ENCODE assay signal across 14 mouse cellular contexts in the genomic region with DNA sequence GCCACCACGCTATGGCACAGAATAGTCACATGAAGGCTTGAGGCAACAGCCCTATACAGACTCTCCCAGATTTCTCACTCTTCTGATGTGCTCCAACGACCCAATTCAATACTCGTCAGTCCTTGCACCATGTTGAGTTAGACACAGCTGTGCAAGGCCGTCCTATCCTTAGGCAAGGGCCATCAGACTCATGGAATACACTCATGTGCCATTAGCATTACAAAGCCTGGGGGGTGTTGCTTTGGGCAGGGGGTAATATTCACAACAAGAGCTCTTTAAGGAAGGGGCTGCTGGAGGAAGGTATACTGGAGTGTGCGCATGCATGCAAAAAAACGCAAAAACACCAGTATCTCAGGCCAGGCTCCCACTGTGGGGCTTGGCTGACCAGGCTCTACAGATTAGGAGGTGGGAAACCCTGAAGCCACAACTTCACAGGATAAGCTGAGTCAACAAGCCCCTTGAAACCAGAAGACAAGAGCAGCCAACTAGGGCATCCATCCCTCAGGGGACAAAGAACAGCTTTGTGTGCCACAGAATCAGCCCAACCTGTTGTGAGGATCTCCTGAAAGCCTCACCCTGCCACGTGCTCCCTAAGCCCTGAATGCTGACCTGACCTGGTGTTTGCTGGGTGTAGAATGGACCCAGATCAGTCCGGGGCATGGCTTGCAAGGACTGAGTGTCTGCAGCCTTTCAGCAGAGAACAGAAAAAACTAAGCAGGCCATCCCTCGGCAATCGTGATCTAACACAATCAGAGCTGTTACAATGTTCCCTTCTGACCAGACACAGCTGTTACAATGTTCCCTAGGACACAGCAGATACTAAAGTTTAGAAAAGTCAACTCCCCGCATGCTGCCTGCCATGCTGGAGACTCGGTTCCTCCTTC.
A peak's percentile ranks its signal among the peaks of the same experiment; 100 is the strongest.
DNase-seq lines count a peak whose midpoint lies in the region; ATAC-seq lines count a peak whose summit lies in the region.
"Had no signal": no experiment of that assay in that cellular context is flagged by ENCODE, and none has a peak within 500 bp of the region (broad histone marks: within the 10 kb centered on the region; RNA-seq: fewer than 3 reads in every experiment).

No protein-coding gene starts in this region.

- no peak for ATAC-seq in kidney, embryonic 14.5 days (ENCODE audit: low FRiP score, low TSS enrichment)

- peaks cover 3% of the 10 kb centered on the region; the same call in 1 of the 2 replicates for H3K4me1 ChIP-seq in kidney, embryonic 14.5 days (ENCODE audit: control insufficient read depth, insufficient read depth, low read length)

- H3K9ac ChIP-seq in kidney, embryonic 14.5 days (ENCODE audit: low read depth, low read length): no peak overlapping the region
- H3K9ac ChIP-seq: embryonic facial prominence, embryonic 15.5 days; hindbrain, embryonic 15.5 days; midbrain, embryonic 12.5 days; neural tube, embryonic 15.5 days had no signal

- 64% methylated on average over 12 of the region's 12 CpGs for WGBS in kidney, embryonic 14.5 days

- H3K27ac ChIP-seq in kidney, embryonic 14.5 days (ENCODE audit: low read depth, low read length): peak overlapping the region; percentile 19
- H3K27ac ChIP-seq: embryonic facial prominence, embryonic 15.5 days; hindbrain, embryonic 15.5 days; midbrain, embryonic 12.5 days; neural tube, embryonic 15.5 days had no signal

- peaks cover 13% of the 10 kb centered on the region; the same call in 1 of the 2 replicates for H3K36me3 ChIP-seq in kidney, embryonic 14.5 days (ENCODE audit: control insufficient read depth, insufficient read depth, low read length)
- H3K36me3 ChIP-seq: hindbrain, embryonic 15.5 days; neural tube, embryonic 15.5 days had no signal

- peak; percentile 28 for DNase-seq in embryo, embryonic 10 days (ENCODE audit: low spot score)
- DNase-seq in embryo, embryonic 11 days: no peak
- no peak for DNase-seq in kidney, adult 11 months
- peak; percentile 45 for DNase-seq in retina, postnatal 1 day
- DNase-seq in retina, embryonic 14.5 days (ENCODE audit: low spot score): no peak
- peak; percentile 65 for DNase-seq in testis, postnatal 14 days (ENCODE audit: low spot score)
- DNase-seq in neural tube, embryonic 10.5 days (ENCODE audit: extremely low spot score, low spot score): no peak
- DNase-seq: adrenal gland, postnatal 14 days; cerebellum, adult 2 months had no signal

- H3K9me3 ChIP-seq in kidney, embryonic 14.5 days (ENCODE audit: control insufficient read depth, low read length): no peaks in the 10 kb centered on the region; the same call in 1 of the 2 replicates

- H3K27me3 ChIP-seq in kidney, embryonic 14.5 days (ENCODE audit: control insufficient read depth, insufficient read depth, low read length): no peaks in the 10 kb centered on the region
- H3K27me3 ChIP-seq: embryonic facial prominence, embryonic 15.5 days; hindbrain, embryonic 15.5 days; midbrain, embryonic 12.5 days; neural tube, embryonic 15.5 days had no signal

- no peak overlapping the region for H3K4me2 ChIP-seq in kidney, embryonic 14.5 days (replicated peaks; ENCODE audit: low read depth, low read length)
- H3K4me2 ChIP-seq: embryonic facial prominence, embryonic 15.5 days; hindbrain, embryonic 15.5 days; midbrain, embryonic 12.5 days; neural tube, embryonic 15.5 days had no signal

- no peak overlapping the region for H3K4me3 ChIP-seq in kidney, embryonic 14.5 days (ENCODE audit: low read length)
- H3K4me3 ChIP-seq: embryonic facial prominence, embryonic 15.5 days; hindbrain, embryonic 15.5 days; midbrain, embryonic 12.5 days; neural tube, embryonic 15.5 days had no signal

Comparison
In these comparisons a context has a peak if more than half of its experiments do, and no peak if none do; other contexts are left out.
1. DNase-seq: peak in embryo, embryonic 10 days (single experiment), retina, postnatal 1 day (single experiment) and testis, postnatal 14 days (single experiment); none in embryo, embryonic 11 days (single experiment), kidney, adult 11 months (single experiment), retina, embryonic 14.5 days (single experiment) and neural tube, embryonic 10.5 days (single experiment).